Mouse (Mus musculus) pancreas, adult 10 weeks (tissue): ENCODE results near the gene Eif4g2. TPM values are rescaled to one million over a fixed set of nuclear protein-coding genes. Genes with fewer than 3 reads are reported as not detected.

ENCODE experiments used
- polyA plus RNA-seq: library from polyadenylated mRNA; stranded (reverse); fragments of 350-450 nt; fragmentation: Illumina TruSeq; extraction: RNeasy Lipid Tissue Mini Kit (QIAGEN cat#74804); gene quantifications from one replicate; pipeline ENCODE4 v1.2.3, GENCODE M21; 2015; ENCODE audit warnings: low read depth, low replicate concordance; ENCODE audit not compliant: insufficient read depth

The Eif4g2 gene
- 72.0 TPM for polyA plus RNA-seq

DNA sequence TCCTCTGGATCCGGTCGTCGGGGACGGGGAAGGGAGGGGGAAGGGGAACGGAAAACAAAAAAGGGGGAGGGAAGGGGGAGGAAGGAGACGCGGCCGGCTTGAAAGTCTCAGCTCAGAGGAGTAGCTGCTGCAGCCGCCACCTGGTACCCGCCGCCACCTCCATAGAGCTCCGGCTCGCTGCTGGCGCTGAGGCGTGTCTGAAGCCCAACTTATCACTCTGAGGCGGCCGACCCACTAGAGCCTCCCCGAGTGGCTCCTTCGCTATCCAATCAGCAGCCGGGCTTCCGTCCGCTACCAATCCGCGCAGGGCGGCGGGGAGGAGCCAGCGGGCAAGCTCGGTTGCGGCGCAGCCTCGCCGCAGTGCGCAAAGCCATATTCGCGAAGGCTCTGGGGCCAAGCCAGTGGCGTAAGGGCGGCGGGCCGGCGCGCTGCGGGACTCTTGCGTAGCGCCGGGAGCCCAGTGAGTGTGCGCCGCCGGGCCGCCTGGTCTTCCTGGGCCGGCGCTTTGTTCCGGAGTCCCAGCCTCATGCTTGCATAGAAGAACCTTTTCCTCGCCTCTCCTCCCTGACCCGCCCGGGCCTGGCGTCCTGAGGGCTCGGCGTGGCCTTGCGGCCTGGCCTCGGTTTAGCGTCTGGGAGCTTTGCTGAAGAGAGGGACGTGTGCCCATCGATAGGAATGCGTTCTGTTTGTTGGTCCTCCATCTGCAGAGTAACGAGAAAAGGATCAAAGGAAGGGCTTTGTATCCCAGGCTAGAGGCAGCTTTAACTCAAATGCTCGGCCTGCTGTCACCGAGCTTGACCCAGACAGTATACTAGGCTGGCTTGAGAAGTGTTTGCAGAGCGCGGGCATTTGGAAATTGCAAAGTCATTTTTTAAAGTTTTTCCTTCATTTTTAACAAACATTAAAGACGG, at the start of gene Eif4g2:
Gene Eif4g2 (minus strand): TSS at position 209 of the 911 bp plus-strand sequence.

DNA sequence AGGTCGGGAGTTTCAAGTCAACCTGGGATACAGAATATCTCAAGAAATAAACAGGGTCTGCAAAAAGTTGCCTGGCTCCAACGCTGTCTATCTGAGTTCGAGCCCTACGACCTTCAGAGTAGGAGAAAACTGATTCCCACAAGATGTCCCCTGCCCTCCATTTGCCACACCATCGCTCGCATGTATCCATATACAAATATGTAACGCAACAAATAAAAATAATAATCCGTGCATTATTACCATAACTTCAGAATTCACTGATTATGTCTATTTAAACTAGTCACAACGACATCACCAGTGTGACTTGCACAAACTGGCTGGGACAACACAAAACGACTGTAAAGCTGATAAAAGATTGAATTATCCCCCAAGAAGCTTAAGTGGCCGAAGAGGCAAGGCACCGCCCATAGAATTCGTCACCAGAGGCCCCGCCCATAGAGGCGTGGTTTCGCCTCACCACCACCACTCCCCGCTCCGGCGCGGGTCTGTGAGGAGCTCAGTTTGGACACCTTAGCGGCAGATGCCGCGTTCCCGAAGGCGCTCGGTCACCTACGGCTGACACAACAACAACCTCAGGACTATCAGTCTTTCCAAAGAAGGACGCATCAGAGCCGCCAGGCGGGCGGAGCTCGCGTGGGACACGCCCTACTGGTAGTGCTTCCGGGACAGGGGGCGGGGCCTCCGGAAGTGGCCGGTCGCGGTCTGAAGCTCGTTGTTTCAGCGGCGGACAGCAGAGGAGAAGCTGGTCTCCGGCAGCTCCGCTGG, 54.4 kb downstream of the Eif4g2 start, which contains the start of gene Ctr9:
Gene Ctr9 (plus strand): TSS at position 671 of the 765 bp plus-strand sequence.

Other genes with a start within 250 kb of the Eif4g2 start
- 9.8 TPM for gene Rnf141, start 238.6 kb downstream of the Eif4g2 start, polyA plus RNA-seq
- 10.9 TPM for gene Lyve1, start 219.8 kb downstream of the Eif4g2 start, polyA plus RNA-seq
- gene Mrvi1, start 100.6 kb downstream of the Eif4g2 start, polyA plus RNA-seq: 3.7 TPM
- 7.1 TPM for gene Ctr9, start 54.1 kb downstream of the Eif4g2 start, polyA plus RNA-seq